Mouse (Mus musculus): ENCODE results near the gene Pnldc1.
"Not testable (repeated sequence)": the region's sequence is repeated elsewhere in the genome, so short reads cannot be mapped to it uniquely, and the experiment has no call there.

The Pnldc1 gene

GRCm38 (mm10) chr17:12906436-12906835 lies 3.6 kb downstream of the Pnldc1 start:
- DNase-seq (ENCODE audit: low read depth, low spot score): no peak

DNA sequence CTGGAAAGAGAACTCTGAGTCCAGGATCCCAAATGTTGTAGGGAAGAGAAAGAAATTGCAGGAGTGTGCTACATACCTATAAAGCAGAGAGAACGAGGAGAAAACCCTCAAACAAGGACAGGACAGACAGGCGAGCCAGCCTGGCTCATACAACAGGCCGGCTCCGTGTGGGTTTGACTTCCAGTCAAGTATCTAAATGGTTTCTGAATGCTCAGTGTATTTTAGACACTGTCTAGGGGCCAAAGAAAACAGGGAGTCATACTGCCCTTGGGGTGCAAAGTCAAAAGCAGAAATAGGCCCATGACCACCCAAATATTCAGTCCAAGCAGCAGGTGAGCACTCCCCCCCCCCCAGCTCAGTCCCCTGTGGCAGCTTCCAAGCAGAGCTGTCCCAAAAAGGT lies 4.2 kb downstream of the Pnldc1 start:
- no peak for DNase-seq (ENCODE audit: low read depth, low spot score)

GRCm38 (mm10) chr17:12904349-12904748 lies 5.7 kb downstream of the Pnldc1 start:
- no peak for DNase-seq (ENCODE audit: low read depth, low spot score)

DNA sequence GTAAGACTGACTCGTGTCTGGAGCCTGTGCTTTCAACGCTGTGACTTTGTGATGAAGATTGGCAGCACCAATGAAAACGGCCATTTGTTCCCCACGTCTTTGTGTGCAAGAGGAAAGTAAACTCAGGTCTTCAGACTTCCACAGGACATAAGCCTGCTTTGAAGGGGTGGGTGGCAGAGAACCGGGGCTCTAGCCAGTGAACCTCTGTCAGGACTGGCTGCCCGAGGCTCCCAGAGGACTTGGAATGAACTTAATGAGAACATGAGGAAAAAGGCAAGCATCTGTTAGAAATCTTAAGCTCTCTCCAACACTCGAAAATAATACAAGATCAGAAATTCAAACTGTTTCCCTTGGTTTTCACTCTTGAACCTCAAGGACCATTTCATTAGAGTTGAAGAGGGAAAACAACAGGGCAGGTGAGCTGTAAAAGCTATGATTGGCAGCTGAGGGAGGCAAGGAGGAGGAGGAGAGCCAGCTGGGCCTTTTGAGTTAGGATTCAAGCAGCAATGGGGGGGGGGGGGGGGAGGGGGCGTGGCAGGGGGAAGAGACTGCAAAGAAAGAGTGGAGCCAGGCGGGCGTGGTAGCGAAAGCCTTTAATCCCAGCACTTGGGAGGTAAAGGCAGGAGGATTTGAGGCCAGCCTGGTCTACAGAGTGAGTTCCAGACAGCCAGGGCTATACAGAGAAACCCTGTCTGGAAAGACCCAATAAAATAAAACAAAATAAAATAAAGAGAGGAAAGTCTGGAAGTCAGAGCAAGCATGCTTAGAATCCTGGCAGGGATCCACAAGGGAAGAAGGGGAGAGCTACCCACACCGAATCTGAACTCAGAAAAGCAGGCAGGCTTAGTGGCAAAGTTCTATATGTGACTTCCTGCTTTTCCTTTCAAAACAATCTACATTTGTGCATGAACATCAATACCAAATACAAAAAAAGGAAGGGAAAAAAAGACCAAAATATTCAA lies 6.4 kb downstream of the Pnldc1 start:
- DNase-seq (ENCODE audit: low read depth, low spot score): no peak

- no peak for DNase-seq (ENCODE audit: low read depth, low spot score)
These were observed 7.7 kb downstream of the Pnldc1 start for GRCm38 (mm10) chr17:12902291-12902690.

- DNase-seq (ENCODE audit: low read depth, low spot score): not testable (repeated sequence)
These were observed 11.4 kb downstream of the Pnldc1 start for GRCm38 (mm10) chr17:12898607-12899006.

DNA sequence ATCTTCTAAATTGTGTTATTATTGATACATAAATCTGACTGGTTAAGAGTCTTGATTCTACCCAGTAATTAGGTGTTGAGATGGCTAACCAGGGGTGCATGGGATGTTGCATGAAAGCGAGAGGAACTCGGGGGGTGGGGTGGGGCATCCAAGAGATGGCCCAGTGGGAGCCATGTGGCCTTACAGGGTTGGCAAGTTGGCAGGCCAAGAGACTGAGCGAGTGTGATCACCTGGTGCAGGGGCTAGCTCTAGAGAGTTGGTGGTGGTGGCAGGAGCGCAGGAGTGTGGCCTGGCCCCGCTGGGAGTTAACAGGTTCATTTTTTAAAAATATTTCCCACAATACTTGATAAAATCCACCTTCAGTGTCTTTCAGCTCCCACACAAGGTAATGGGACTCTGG lies 12.4 kb downstream of the Pnldc1 start:
- DNase-seq (ENCODE audit: low read depth, low spot score): no peak

- DNase-seq (ENCODE audit: low read depth, low spot score): no peak
These were observed 18.0 kb downstream of the Pnldc1 start for GRCm38 (mm10) chr17:12892033-12892432.

DNA sequence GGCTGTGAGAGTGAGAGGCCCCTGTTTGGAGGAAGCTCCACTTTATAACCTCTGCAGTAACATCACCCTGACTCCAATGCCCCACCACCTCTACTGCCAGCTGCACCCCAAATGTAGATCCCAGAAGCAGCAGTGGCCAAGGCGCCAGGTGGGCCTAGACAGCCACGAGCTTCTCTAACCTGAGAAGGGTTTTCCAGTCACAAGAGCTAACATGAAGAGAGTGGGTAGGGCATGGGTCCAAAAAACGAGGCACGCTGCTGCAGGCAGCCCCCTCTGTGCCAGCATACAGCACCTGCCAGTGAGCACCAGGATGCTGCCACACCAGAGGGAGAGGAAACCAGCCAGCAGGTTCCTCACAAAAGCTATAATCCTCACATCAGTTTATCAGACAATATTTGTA lies 19.0 kb downstream of the Pnldc1 start:
- DNase-seq (ENCODE audit: low read depth, low spot score): no peak

GRCm38 (mm10) chr17:12887021-12887775 lies 22.8 kb downstream of the Pnldc1 start:
- DNase-seq (ENCODE audit: low read depth, low spot score): no peak

DNA sequence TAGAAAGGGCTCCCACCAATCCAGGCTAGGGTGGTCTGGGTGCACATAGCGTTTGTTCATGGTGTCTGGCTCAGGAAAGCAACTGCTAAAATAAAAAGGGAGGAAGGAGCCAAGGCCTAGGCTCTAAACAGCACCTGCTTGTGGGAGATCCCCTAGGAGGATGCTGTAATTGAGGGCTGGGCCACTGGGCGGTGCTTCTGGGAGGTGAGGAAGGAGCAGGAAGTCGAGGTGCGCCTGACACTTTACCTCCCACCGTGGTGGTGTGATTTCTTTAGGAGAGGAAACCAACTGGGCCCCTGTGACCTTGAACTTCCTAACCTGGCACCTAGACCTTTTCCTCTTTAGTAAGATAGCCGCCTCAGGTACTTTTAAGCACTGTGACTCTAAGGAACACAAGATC lies 23.4 kb downstream of the Pnldc1 start:
- DNase-seq (ENCODE audit: low read depth, low spot score): no peak

DNA sequence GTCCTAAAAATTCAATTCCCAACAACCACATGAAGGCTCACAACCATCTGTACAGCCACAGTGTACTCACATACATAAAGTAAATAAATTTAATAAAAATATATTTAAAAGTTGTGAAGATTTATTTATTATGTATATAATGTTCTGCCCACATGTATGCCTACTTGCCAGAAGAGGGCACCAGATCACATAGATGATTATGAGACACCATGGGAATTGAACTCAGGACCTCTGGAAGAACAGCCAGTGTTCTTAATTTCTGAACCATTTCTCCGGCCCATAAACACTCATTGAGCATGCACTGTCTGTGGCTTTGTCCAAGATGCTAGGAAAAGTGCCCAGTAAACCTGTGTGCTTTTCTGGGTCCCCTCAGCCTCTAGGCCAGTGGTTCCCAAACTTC lies 28.8 kb downstream of the Pnldc1 start:
- no peak for DNase-seq (ENCODE audit: low read depth, low spot score)

GRCm38 (mm10) chr17:12880178-12880577 lies 29.9 kb downstream of the Pnldc1 start:
- peak; percentile 69 for DNase-seq (ENCODE audit: low read depth, low spot score)

- DNase-seq (ENCODE audit: low read depth, low spot score): no peak
These were observed 34.3 kb downstream of the Pnldc1 start, which contains the start of gene Mrgprh for GRCm38 (mm10) chr17:12875734-12876133. Gene Mrgprh (plus strand): TSS chr17:12876034.

- DNase-seq (ENCODE audit: low read depth, low spot score): no peak
These were observed 37.6 kb downstream of the Pnldc1 start for GRCm38 (mm10) chr17:12872275-12873028.

GRCm38 (mm10) chr17:12868640-12869039 lies 41.4 kb downstream of the Pnldc1 start:
- DNase-seq (ENCODE audit: low read depth, low spot score): no peak

GRCm38 (mm10) chr17:12868043-12868442 lies 42.0 kb downstream of the Pnldc1 start, which contains the start of gene Mas1:
Gene Mas1 (minus strand): TSS chr17:12868143.
- DNase-seq (ENCODE audit: low read depth, low spot score): no peak

- DNase-seq (ENCODE audit: low read depth, low spot score): peak; percentile 54
These were observed 43.2 kb downstream of the Pnldc1 start for GRCm38 (mm10) chr17:12866853-12867252.

DNA sequence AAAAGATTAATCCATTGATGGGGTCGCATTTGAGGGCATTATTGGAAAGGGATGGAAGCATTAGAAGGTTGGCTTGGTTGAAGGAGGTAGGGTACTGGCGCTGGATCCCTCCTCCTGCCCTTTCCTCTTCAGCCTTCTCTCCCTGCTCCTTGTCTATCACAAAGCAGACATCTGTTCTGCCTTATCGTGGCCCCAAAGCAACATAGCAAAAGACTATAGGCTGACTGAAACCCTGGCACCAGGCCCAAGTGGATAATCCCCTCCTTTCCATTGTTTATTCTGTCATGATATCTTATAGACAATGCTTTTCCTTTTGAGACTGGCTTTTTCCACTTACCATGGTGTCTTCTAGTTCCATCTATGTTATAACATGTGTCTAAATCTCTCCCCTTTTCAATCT lies 44.6 kb downstream of the Pnldc1 start:
- DNase-seq (ENCODE audit: low read depth, low spot score): no peak

GRCm38 (mm10) chr17:12864111-12864510 lies 45.9 kb downstream of the Pnldc1 start:
- no peak for DNase-seq (ENCODE audit: low read depth, low spot score)

DNA sequence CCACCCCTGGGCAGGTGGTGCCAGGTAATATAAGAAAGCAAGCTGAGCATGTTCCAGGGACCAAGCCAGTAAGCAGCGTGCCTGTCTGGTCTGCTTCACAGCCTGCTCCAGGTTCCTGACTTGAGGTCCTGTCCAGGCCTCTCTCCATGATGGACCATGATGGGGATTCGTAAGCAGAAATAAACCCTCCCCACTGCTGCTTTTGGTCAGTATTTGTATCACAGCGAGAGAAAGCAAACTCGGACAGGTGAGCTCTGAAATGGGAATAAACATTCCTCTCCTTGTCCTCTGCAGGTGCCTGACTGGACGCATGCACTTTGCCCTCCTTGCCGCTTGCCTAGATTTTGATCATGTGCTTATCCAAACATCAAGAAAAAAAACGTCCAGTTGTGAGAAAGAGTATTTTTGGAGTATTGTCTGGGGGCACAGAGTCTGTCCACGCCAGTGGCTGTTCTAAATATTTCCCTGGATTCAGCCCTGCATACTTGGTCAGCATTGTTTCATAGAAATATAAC lies 51.0 kb downstream of the Pnldc1 start:
- no peak for DNase-seq (ENCODE audit: low read depth, low spot score)

DNA sequence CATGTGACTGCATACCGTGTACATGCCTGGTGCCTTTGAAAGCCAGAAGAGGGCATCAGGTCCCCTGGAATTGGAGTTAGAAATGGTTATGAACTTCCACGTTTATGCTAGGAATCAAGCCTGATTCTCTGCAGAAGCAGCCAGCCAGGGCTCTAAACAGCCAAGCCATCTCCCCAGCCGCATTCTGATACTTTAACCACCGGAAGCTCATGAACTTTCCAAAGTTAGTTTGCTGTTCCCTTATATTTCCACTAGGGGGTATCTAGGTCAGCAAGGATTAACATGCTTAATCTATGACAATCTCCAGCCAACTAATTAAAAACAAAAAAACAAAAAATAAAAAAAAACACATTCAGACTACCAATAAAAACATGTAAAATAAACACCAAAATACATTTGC lies 52.0 kb downstream of the Pnldc1 start:
- DNase-seq (ENCODE audit: low read depth, low spot score): no peak

Measured in skeletal muscle tissue, adult 2 months (tissue).